Mouse (Mus musculus): Measurements from ENCODE around the gene Spp2. TPM values are rescaled to one million over a fixed set of nuclear protein-coding genes. Genes with fewer than 3 reads are reported as not detected.
A peak's percentile ranks its signal among the peaks of the same experiment; 100 is the strongest.
"Not testable (repeated sequence)": the region's sequence is repeated elsewhere in the genome, so short reads cannot be mapped to it uniquely, and the experiment has no call there.

The Spp2 gene
- total RNA-seq, 2 experiments from 2014 or later, result not detected

DNA sequence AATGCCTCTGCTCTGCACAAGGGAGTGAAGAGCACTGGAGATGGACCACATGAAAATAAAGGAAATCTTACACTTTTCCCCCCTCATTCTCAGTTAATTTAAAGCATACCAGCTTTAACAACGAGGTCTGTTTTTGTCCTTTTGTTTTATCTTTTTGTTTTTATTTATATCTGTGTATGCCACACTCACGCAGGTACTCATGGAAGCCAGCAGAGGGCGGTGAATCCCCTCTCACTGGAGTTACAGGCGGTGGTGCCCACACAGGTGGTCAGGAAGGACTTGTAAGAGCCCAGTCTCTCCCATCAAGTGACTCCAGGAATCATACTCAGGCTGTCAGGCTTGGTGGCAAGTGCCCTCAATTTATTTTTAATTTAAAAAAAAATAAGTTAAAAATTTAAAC lies 27.3 kb downstream of the Spp2 start:
- no peak for DNase-seq

DNA sequence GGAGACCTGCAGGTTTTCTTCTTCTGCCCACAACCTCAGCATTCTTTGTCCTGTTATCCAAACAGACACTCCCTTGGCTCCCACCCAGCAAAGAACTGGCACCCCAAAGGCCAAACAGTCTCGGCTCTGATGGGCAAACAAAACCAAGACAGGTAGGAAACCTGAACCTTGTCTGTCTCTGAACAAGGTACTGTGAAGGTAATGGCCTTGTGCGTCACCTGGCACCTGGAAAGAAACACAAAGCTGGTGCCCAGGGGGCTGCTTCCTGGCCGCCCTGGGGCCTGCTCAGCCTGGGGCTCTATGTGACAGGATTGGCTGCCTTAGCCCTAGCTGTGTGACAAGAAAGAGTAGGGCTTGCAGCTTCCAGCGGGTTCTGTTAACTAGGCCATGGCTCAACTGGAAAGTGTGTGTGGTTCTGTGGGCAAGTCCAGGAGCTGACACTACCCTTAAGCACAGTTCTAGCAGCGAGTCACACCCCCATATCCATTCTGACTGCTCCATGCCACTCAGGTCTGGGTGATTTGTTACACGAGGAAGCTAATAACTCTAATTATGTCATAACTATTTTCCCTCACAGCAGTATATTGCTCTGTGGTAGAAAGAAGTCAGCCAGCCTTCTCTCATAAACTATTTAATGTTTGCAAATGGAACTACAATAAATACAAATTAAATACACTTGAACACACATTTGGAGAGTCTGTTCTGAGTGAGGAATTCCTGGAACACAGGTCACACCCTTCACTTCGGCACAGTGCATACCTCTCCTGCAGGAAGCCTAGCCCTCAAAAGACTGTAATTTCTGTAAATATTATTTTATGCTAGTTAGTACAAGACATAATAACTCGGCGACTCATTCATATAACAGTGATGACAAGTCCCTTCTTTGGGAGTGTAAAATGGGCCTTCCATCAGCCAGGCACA lies 30.7 kb downstream of the Spp2 start:
- DNase-seq, result no peak

DNA sequence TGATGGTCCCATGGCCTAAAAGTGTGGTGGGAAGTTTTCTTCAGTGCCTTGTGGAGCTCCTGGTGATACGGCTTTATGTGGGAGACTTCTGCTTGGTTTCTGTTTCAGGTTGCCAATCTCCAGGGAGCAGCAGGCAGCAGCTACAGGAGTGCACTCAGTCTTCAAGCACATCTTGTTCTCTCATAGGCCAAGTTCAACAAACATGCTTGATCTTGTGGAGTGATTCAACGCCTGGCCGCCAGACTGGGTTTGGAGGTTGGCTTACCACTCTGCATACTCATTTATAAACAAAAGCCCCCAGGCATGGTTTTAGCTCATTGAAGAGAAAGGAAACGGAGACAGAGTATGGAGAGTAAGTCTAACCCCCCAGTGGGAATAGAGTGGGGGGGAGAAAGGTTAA lies 36.6 kb downstream of the Spp2 start:
- no peak for DNase-seq

DNA sequence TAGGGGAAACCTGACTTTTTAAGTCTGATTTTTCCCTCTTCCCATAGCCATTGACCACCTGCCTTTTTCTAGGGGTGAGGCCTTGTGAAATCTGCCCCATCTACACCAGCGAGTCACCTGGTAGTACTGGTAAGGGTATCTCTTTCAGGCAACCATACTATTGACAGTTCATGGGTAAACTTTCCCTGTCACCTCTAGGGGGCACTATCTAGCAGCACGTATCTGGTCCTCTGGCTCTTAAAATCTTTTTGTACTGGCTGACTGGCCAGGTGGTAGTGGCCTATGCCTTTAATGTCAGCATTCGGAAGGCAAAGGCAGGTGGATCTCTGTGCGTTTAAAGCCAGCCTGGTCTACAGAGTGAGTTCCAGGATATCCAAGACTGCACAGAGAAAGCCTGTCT lies 38.6 kb downstream of the Spp2 start:
- DNase-seq, result no peak

DNA sequence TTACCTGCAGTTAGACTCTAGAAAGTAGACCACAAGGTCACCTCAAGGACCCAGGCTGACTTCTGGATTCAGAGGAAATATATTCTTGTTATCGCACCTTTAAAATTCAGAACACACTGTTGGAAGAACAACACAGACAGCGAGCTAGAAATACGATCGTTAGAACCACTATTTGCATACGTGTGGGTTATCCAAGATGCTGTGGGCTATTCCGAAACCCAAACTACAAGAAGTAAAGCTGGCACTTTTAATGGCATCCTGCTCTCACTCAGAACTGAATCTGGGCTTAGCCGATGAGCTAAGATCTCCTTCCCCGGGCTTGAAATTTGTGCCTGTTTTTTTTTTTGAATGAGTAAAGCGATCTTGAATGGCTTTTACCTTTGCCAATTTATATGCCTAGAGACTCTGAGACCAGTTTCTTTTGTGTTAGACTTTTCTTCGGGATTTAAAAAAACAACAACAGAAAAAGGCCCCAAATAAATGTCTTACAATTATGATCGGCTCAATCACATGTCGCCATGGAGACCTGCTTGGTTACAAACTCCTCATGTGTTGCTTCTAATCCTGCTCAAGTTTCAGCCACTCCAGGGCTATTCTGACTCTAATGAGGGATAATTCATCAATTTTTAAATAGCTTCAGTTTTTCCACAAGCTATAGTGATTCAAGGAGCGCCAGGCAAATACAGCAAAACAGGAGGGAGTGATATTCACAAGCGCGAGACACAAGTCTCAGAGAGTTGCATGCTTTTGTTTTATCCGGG lies 39.7 kb downstream of the Spp2 start:
- no peak for DNase-seq

DNA sequence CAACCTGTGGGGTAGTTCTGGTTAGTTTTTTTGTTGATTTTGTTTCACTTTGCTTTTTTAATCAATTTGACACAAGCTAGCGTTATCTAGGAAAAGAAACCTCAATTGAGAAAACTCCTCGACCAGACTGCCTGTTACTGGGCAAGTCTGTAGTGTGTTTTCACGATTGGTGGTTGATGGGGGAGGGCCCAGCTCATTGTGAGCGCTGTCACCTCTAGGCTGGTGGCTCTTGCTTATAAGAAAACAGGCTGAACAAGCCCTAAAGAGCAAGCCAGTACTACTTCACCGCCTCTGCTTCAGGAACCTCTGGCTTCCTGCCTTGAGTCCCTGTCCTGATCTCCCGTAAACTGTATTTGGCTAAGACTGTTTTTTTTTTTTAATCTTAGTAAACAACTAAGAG lies 40.7 kb downstream of the Spp2 start:
- DNase-seq, result no peak

DNA sequence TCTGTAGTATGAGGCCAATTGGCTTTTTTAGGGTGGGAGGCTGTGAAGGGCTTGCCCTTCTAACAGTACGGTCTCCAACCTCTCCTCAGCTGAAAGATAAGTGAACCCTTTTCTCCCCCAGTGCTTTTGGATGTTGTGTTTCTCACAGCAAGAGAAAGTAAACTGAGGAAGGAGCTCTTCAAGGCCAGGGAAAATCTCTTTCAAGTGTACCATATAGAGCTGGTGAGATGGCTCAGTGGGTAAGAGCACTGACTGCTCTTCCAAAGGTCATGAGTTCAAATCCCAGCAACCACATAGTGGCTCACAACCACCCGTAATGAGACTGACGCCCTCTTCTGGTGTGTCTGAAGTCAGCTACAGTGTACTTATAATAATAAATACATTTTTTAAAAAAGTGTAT lies 41.3 kb downstream of the Spp2 start:
- not testable (repeated sequence) for DNase-seq

DNA sequence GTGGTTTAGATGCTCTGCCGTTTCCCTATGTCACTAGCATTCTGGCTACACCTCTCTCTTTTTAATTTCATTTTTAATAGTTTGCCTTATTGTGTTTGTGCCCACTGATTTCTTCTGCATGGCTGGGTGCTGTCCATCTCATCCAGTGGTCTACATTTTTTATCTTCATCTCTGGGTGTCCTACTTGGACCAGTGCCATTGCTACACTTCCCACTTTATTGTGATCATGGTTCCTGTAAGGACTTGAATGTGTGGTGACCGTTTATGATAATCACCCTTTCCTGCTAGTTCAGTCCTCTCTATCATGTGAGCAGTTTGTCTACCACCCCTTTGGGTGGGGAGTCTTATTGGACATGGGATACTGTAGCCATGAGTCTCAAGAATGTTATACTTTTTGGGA lies 43.0 kb downstream of the Spp2 start:
- no peak for DNase-seq

DNA sequence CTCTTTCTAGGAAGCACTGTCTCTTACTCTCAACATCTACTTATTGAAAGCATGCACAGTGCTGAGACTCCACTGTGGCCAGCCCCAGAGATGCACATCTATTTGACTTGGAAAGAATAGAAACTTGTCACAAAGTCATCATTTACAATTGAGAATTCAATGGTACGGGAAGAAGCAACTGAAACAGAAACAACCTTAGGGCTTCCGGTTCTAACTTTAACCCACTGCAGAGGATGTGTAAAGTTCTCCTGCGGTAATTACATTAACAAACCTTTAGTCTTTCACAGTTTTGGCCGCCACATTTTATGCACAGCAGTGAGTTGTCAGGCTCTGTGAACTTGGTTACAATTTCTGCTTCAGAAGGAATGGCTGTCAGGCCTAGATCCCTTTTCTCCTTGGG lies 43.9 kb downstream of the Spp2 start:
- no peak for DNase-seq

DNA sequence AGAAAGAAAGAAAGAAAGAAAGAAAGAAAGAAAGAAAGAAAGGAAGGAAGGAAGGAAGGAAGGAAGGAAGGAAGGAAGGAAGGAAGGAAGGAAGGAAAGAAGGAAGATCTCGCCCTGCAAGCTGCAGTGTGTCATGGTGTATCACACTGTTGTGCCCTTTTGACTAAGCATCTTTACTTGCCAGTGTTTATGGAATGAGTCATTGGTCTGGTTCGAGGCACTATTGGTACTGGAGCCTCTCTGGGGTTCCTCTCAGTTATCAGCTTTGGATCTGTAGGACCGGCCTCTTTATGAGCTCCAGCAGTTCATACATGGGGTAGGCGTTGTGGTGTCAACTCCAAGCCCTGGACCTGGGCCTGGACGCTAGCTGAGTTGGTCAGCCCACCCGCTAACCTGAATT lies 45.4 kb downstream of the Spp2 start:
- DNase-seq, result no peak

DNA sequence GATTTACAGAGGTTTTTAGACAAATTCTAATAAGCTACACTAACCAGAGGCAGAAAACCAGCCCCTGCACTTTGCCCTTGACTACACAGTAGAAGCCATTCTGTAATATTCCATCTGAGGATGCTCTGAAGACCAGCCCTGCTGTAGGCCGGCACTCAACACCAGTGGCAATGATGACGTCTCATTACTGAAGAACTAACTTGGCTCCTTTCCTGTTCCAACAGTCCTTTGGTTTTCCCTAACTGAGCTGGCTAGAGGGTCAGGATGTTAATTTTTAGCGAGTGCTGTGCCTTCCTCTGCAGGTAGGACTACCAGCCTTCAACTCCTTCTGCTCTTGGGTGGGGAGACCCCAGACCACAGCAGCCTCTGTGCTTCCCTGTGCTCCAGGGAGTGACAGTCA lies 47.9 kb downstream of the Spp2 start:
- DNase-seq, result no peak

DNA sequence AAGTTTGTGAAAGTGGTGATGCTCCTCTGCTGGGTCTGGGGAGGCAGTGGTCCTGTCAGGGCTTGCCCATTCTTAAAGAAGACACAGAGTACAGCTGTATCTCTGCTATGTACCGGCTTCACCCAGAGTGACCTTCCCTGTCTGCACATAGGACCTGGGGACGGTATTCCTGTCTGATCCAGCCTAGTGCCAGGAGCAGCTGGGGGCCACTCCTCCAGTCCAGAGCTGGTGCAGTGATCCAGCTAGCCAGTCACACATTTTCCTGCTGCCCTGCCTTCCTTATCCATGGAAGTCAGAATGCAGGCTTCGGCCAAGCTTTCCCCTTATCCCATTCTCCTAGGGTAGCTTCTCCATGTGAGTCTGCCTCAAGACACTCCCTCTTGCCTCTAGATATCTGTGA lies 49.0 kb downstream of the Spp2 start:
- DNase-seq, result no peak

DNA sequence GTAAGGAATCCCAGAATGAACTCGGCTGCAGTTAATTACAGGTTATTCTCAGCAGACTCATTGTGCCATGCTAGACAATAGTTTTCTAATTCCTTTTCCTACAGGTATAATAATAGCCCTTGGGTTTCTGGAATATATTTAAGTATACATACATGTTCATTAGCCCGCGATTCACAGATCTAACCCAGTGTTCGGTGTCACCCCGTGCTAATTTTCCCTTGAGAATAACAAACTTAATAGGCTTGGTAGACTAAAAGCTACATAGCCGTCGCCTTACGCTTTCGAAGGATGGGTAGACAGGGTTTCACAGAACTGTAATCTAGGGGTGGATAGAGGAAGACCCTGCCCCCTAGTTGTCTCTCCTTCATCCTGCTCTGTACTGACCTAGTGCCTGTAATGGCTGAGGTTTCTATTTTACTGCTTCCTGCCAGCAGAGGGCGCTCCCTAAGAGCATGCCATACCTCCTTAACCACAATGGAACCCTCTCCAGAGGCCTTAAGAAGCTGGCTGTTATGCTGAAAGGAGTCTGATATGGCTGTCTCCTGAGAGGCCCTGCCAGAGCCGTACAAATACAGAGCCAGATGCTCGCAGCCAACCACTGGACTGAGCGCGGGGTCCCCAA lies 49.8 kb downstream of the Spp2 start:
- peak; percentile 46 to 60 for DNase-seq

DNA sequence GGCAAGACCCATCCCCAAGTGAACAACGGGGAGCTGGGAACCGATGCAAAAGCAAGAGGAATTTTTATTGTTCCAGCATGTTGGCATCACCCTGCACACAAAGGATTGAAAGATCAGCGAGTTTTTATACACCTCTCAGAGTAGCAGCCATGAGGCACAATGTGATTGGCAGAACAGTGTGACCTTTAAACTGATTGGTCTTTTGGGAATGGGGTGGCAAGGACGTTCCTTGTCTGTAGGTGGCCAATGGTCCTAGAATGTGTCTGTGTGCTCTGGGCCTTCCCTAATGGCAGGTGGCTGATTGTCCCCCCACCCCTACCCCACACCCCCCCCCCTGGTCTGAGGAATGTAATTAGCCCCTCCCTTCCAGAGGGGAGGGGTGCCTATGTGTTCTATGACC lies 52.4 kb downstream of the Spp2 start:
- DNase-seq, result no peak

DNA sequence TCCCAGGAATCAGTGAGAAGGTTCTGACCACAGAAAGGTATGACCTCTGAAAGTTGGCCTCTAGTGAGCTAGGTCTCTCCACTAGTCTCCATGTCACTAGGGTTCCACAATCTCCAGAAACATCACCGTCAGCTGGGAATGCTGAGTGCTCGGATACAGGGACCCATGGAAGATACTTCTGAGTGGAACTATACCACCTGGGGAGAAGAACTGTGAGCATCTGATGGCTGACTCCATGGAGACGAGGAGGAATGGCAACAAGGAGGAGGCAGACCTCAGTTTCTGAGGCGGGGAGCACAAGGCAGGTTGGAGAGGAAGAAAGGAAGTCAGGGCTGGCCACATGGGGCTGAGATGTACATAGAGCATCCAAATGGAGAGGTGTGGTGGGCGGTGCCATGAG lies 52.9 kb downstream of the Spp2 start:
- DNase-seq, result no peak

DNA sequence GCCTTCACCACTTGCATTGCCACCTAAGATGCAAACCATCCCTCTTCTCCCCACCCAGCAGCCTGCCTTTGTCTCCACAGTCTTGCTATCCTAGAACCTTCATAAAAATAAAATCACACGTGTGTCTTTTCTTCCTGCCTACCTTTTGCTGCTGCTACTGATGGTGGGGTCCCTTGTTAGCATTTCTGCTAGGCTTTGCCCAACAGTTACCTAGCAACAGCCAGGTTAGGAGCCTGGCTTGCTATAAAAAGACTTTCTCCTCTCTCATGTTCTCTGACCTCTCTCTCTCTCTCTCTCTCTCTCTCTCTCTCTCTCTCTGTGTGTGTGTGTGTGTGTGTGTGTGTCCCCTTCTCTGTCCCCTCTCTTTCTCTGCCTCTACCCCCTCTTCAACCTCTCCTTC lies 54.3 kb downstream of the Spp2 start:
- DNase-seq, result no peak

DNA sequence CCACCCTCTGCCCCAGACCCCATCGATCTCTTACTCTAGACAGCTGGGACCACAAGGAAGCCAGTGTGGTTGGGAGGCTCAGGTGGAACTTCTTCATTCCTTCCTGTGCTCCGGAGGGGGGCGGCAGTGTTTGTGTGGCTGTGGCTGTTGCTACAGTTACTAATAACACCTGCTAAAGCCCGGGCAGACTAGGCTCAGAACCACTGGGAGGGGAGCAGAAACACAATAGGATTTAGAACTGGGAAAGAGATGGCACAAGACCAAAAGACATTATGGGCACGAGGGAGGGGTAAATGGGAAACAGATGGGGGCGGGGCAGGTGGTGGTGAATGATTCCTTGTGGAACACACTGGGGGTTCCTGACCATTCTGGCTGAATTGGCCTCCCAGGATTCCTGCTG lies 55.7 kb downstream of the Spp2 start:
- DNase-seq, result no peak

DNA sequence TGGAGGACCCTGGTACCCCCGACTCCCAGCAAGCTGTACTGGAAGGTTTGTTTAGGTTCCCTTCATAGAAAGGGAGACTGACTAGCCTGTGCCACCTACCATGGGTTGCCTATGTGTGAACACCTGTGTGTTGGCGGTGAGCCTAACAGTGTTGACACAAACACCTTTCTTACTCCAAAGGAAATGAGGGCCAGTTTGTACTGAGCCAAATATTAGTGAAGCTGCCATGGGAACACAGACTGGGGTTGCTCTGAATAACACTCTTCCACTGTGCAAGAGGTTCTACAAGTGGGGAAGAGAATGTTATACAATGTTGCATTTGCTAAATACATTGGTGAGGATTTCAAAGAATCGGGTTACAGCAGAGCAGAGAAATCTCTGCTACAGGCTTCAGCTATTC lies 56.5 kb downstream of the Spp2 start:
- no peak for DNase-seq

DNA sequence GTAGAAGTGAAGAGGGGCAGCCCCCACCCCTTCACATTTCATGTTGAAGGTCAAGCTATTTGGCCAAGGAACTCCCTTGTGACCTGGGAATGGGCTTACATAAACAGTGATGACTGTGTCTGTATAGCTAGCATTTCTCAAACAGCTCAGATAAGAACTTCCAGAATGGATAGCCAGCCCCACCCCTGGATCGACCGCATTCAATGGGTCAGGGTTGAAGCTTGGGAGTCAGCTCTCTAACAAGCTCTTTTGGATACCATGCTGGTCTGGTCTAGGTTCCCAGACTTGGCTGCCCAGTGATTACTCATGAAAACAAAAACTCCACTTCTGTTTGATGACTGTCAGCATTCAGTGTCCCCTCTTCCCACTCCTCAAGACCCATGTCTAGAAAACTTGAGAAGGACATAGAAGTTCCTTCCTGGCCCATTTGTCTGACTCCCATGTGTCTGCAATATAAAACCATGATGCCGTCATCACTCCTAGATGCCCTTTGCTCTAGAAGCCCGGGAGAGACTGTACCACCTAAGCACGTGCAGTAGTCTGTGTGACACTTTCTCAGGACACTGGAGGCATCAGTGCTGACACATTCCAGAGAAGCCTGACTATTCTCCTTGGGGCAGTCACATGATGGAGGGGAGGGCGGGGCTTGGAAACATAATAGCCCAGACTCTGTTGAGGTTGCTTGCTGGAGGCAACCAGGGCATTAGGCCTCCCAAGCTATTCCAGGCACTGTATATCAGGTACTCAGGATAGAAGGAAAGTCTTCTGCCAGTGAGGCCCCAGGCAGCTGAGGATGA lies 57.5 kb downstream of the Spp2 start:
- no peak for DNase-seq

DNA sequence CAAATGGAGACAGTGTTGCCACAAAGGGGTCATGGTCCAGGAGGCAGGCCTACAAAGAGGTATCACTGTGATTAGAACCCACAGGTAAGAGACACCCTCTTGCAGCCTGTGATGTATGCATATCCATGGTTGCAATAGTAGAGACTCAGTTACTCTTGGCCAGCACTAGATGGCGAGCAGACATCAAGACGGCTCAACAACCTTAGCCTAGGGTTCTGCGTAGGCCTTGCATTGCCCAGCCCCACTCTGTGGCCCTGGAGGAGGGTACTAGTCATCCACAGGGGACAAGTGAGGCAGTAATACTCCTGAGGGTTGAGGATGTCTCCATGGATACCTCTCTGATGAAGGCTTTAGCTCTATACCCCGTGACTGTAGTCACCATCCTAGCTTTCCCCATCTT lies 59.0 kb downstream of the Spp2 start:
- DNase-seq, result no peak

DNA sequence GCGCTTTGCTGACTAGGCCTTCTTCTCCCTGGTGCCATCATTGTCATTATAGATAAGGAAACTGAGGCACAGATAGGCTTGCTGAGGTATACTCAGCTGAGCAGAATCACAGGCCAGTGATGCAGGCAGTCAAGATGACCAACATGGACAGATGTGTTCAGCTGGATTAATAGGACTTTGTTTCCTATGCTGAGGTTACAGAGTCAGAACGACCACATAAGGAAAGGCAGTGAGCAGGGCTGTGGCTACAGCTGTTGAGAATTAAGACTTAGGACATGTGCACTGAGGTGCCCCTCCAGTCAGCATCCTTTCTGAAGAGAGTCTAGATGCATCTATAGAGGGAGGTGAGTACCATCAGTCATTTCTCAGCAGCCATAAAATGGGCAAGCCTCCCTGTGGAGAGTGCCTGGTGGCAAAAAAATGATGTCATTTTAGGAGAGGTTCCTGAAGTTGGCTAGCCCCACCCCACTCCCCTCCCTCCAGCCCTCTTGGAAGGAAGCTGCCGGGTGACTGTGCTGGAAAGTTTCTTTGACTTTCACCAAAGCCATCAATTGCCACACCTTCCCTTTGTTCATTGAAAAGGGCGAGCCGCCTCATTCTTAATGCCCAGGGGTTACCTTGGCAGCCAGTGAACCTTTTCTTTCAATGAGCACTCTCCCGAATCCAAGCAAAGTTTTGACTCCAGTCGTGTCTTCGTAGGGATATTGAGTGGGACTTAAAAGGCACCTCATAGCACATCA lies 59.7 kb downstream of the Spp2 start:
- DNase-seq, result no peak

DNA sequence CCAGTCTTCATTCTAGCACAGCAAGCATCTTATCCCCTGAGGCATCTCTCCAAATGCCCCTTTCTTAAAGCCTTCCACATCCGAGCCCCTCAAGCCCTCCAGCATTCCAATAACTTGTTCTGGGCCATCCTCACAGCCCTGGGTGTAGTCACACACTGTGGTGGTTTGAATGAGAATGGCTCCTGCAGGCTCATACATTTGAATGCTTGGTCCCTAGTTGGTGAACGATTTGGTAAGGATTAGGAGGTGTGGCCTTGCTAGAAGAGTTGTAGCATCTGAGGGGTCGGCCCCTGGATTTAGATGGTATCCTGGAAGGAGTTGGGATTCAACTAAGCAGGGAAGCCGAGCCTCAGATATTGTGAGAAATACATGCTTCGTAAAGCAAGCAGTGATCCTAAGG lies 61.1 kb downstream of the Spp2 start:
- DNase-seq, result no peak
